Mouse (Mus musculus): ENCODE measurements at regions not wholly inside any gene's neighbourhood (a gene's known extent, or its start where the extent isn't known, plus 50 kb on each side); places are given as distances from the start of the nearest gene placed in this dataset.
"Not testable (repeated sequence)": the region's sequence is repeated elsewhere in the genome, so short reads cannot be mapped to it uniquely, and the experiment has no call there.

GRCm38 (mm10) chr17:16900791-16901190 lies 163.1 kb upstream of the Zfp960 start:
- ATAC-seq (replicated peaks; ENCODE audit: poor library complexity, severe bottlenecking) = no peak

- no peak for ATAC-seq (replicated peaks; ENCODE audit: poor library complexity, severe bottlenecking)
Observed at GRCm38 (mm10) chr17:16918191-16918590, 145.7 kb upstream of the Zfp960 start.

- ATAC-seq (replicated peaks; ENCODE audit: poor library complexity, severe bottlenecking) = no peak
Observed at GRCm38 (mm10) chr17:16926200-16926599, 137.7 kb upstream of the Zfp960 start.

GRCm38 (mm10) chr17:16951092-16952016 lies 112.6 kb upstream of the Zfp960 start:
- peak; percentile 100 for ATAC-seq (replicated peaks; ENCODE audit: poor library complexity, severe bottlenecking)

- peak; percentile 52 for ATAC-seq (replicated peaks; ENCODE audit: poor library complexity, severe bottlenecking)
Observed at GRCm38 (mm10) chr17:16952146-16952545, 111.8 kb upstream of the Zfp960 start.

GRCm38 (mm10) chr17:16997241-16997640 lies 66.7 kb upstream of the Zfp960 start:
- not testable (repeated sequence) for ATAC-seq (replicated peaks; ENCODE audit: poor library complexity, severe bottlenecking)

GRCm38 (mm10) chr17:17004632-17005265 lies 59.2 kb upstream of the Zfp960 start:
- ATAC-seq (replicated peaks; ENCODE audit: poor library complexity, severe bottlenecking) = peak; percentile 100

- not testable (repeated sequence) for ATAC-seq (replicated peaks; ENCODE audit: poor library complexity, severe bottlenecking)
Observed at GRCm38 (mm10) chr17:17005267-17005666, 58.6 kb upstream of the Zfp960 start.

All from granulocyte monocyte progenitor cell, adult 5-6 weeks (primary cell).